Mouse (Mus musculus): Measurements from ENCODE around the gene Nfic.

GRCm38 (mm10) chr10:81400371-81401204, 54.8 kb downstream of the Nfic start:
- 0 out of 2 replicates have a peak, but pooled peaks have one; percentile 8 for TF ChIP-seq CTCF (IDR thresholded peaks at IDR 0.05; ENCODE audit: low read depth, low read length)
- TF ChIP-seq POLR2A (IDR thresholded peaks at IDR 0.05; ENCODE audit: borderline replicate concordance, low read depth, low read length) = no peak
